Mouse (Mus musculus) midbrain, postnatal 0 days (tissue): ENCODE measurements around the gene Papola. TPM values are rescaled to one million over a fixed set of nuclear protein-coding genes. Genes with fewer than 3 reads are reported as not detected.
"Not testable (repeated sequence)": the region's sequence is repeated elsewhere in the genome, so short reads cannot be mapped to it uniquely, and the experiment has no call there.

Experiments
- ATAC-seq: fragments of 200-750 bp; cut with Nextera tagmentation; 2 replicates; pipeline ENCODE4 v1.8.0; 2017; ENCODE audit warnings: moderate number of reproducible peaks, mild to moderate bottlenecking, moderate TSS enrichment, moderate library complexity; ENCODE audit not compliant: low FRiP score
- DNase-seq: peaks from one replicate; pipeline ENCODE4 v3.0.0-alpha.2; 2015; ENCODE audit warnings: low spot score
- H3K27ac ChIP-seq: fragments of 300-500 bp; sonication (generic); 2 replicates; pipeline ENCODE4 v1.5.1; 2014; ENCODE audit warnings: low read depth, mild to moderate bottlenecking, low read length, mixed read lengths
- H3K27me3 ChIP-seq: fragments of 300-500 bp; sonication (generic); 2 replicates; pipeline ENCODE4 v1.6.1; 2014; ENCODE audit warnings: low read length, control low read depth, mixed read lengths; ENCODE audit not compliant: insufficient read depth
- H3K36me3 ChIP-seq: fragments of 300-500 bp; sonication (generic); 2 replicates; pipeline ENCODE4 v1.6.1; 2014; ENCODE audit warnings: low read length, control low read depth, mixed read lengths; ENCODE audit not compliant: insufficient read depth
- H3K4me1 ChIP-seq: fragments of 300-500 bp; sonication (generic); 2 replicates; pipeline ENCODE4 v1.6.1; 2014; ENCODE audit warnings: mild to moderate bottlenecking, control low read depth, antibody characterized with exemption, low read length, mixed read lengths; ENCODE audit not compliant: insufficient read depth
- H3K4me2 ChIP-seq: fragments of 300-500 bp; sonication (generic); 2 replicates; pipeline ENCODE4 v1.6.1; 2014; ENCODE audit warnings: low read depth, mild to moderate bottlenecking, low read length, mixed read lengths; ENCODE audit not compliant: poor library complexity, severe bottlenecking
- H3K4me3 ChIP-seq: fragments of 300-500 bp; sonication (generic); 2 replicates; pipeline ENCODE4 v1.5.1; 2014; ENCODE audit warnings: low read depth, mild to moderate bottlenecking, low read length, moderate library complexity
- H3K9ac ChIP-seq: fragments of 300-500 bp; sonication (generic); replicated peaks from 2 replicates; pipeline ENCODE4 v1.6.1; 2014; ENCODE audit warnings: mild to moderate bottlenecking, low read length, moderate library complexity, mixed read lengths; ENCODE audit not compliant: poor library complexity, severe bottlenecking
- H3K9me3 ChIP-seq: fragments of 300-500 bp; sonication (generic); 2 replicates; pipeline ENCODE4 v1.6.1; 2016; ENCODE audit warnings: low read length, control low read depth
- CTCF ChIP-seq: IDR thresholded peaks from 2 replicates; pipeline ENCODE4 v1.5.1; 2016; ENCODE audit warnings: antibody characterized with exemption, mild to moderate bottlenecking
- WGBS: fragments of 180-500 bp; shearing (Covaris S2); extraction: QIAGEN DNeasy Blood & Tissue Kit; methylation state at CpG from one replicate; pipeline ENCODE4 v1.1.7; 2014; 5-methylcytosine and 5-hydroxymethylcytosine counted together
- polyA plus RNA-seq: library from polyadenylated mRNA; unstranded; fragments of >200 nt; fragmentation: Nextera tagmentation; extraction: Ambion mirVana; gene quantifications from 2 replicates; pipeline ENCODE4 v1.2.1, GENCODE M21; 2015
- total RNA-seq: library from RNA; depleted of rRNA; stranded (reverse); fragments of >200 nt; gene quantifications from 2 replicates; pipeline ENCODE4 v1.2.3, GENCODE M21; 2014

Gene Papola
- total and polyA plus RNA-seq, 2 experiments from 2014 or later = 72.7 to 116 TPM

- H3K4me2 ChIP-seq, H3K27me3 ChIP-seq, H3K4me3 ChIP-seq, H3K9me3 ChIP-seq, H3K9ac ChIP-seq, H3K27ac ChIP-seq, ATAC-seq, DNase-seq, H3K4me1 ChIP-seq: not testable (repeated sequence)
- H3K36me3 ChIP-seq = peaks cover 14% of the 10 kb centered on the region; the same call in 1 of the 2 replicates
- 92% methylated on average over 8 of the region's 8 CpGs for WGBS
- peak; percentile 38; the same call in 1 of the 2 replicates for TF ChIP-seq CTCF
Observed at GRCm38 (mm10) chr12:105840545-105840944, 56.1 kb downstream of the Papola start.

GRCm38 (mm10) chr12:105843243-105844005, 58.9 kb downstream of the Papola start:
- Histone ChIP-seq H3K9ac (no peak overlapping the region), H3K4me2 (no peak overlapping the region), H3K4me1 (no peaks in the 10 kb centered on the region), H3K9me3 (no peaks in the 10 kb centered on the region), H3K36me3 (peaks cover 6% of the 10 kb centered on the region; the same call in 1 of the 2 replicates), H3K4me3 (no peak overlapping the region), H3K27me3 (no peaks in the 10 kb centered on the region), H3K27ac (no peak overlapping the region)
- peak; percentile 60 for DNase-seq
- 51% methylated on average over 12 of the region's 12 CpGs for WGBS
- TF ChIP-seq CTCF = no peak
- ATAC-seq = no peak

GRCm38 (mm10) chr12:105844406-105844805, 59.9 kb downstream of the Papola start:
- no peak for ATAC-seq

GRCm38 (mm10) chr12:105849102-105849501, 64.6 kb downstream of the Papola start:
- no peak overlapping the region for H3K4me2 ChIP-seq
- no peaks in the 10 kb centered on the region for H3K4me1 ChIP-seq
- H3K27ac ChIP-seq = no peak overlapping the region
- H3K27me3 ChIP-seq = no peaks in the 10 kb centered on the region
- no peak overlapping the region for H3K9ac ChIP-seq
- H3K4me3 ChIP-seq = no peak overlapping the region
- H3K9me3 ChIP-seq = no peaks in the 10 kb centered on the region
- no peak for DNase-seq
- 71% methylated on average over 8 of the region's 8 CpGs for WGBS
- no peak for TF ChIP-seq CTCF
- no peaks in the 10 kb centered on the region for H3K36me3 ChIP-seq
- ATAC-seq = no peak

More at GRCm38 (mm10) chr12:105844406-105844805, 59.9 kb downstream of the Papola start:
- H3K9ac ChIP-seq = no peak overlapping the region
- H3K36me3 ChIP-seq = peaks cover 6% of the 10 kb centered on the region; the same call in 1 of the 2 replicates
- no peaks in the 10 kb centered on the region for H3K9me3 ChIP-seq
- no peak overlapping the region for H3K4me2 ChIP-seq
- H3K4me3 ChIP-seq = no peak overlapping the region
- H3K27ac ChIP-seq = no peak overlapping the region
- no peaks in the 10 kb centered on the region for H3K4me1 ChIP-seq
- 95% methylated on average over 4 of the region's 4 CpGs for WGBS
- TF ChIP-seq CTCF = no peak
- DNase-seq = no peak
- no peaks in the 10 kb centered on the region for H3K27me3 ChIP-seq

GRCm38 (mm10) chr12:105850675-105851074, 66.2 kb downstream of the Papola start:
- WGBS = 63% methylated on average over 9 of the region's 9 CpGs

GRCm38 (mm10) chr12:105852798-105853197, 68.3 kb downstream of the Papola start:
- H3K4me1 ChIP-seq = no peaks in the 10 kb centered on the region
- no peak overlapping the region for H3K4me2 ChIP-seq
- H3K4me3 ChIP-seq = no peak overlapping the region
- H3K27ac ChIP-seq = no peak overlapping the region
- DNase-seq (no peak), ATAC-seq (no peak)
- H3K36me3 ChIP-seq = no peaks in the 10 kb centered on the region
- 24% methylated on average over 7 of the region's 7 CpGs for WGBS
- no peak overlapping the region for H3K9ac ChIP-seq
- H3K9me3 ChIP-seq = no peaks in the 10 kb centered on the region
- H3K27me3 ChIP-seq = no peaks in the 10 kb centered on the region
- no peak for TF ChIP-seq CTCF

More at GRCm38 (mm10) chr12:105850675-105851074, 66.2 kb downstream of the Papola start:
- ATAC-seq = no peak
- Histone ChIP-seq H3K4me3 (no peak overlapping the region), H3K9me3 (no peaks in the 10 kb centered on the region), H3K9ac (no peak overlapping the region), H3K36me3 (no peaks in the 10 kb centered on the region), H3K4me1 (no peaks in the 10 kb centered on the region), H3K27me3 (no peaks in the 10 kb centered on the region), H3K4me2 (no peak overlapping the region), H3K27ac (no peak overlapping the region)
- DNase-seq = peak; percentile 41
- TF ChIP-seq CTCF = no peak
